Mouse (Mus musculus): ENCODE measurements at regions not wholly inside any gene's neighbourhood (a gene's known extent, or its start where the extent isn't known, plus 50 kb on each side); places are given as distances from the start of the nearest gene placed in this dataset.

DNA sequence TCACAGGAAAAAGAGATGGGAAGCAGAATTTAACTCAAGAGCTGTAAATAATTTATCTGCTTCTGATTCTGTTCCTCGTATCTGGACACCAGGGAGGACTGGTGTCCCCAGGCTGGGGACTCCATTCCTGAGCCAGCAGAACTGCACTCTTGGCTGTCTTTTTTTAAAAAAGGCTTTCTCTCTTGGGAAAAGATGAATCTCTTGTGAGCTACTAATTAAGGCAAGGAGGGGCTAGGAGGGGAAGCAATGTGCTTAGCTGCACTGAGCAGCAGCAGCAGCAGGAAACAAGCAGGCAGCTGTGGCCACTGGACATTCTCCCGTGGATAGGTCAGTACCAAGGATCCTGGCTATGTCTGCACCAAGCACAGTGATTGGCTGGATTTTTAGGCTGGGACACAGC, 152.1 kb downstream of the Rybp start:
- H3K27ac ChIP-seq (ENCODE audit: low read length), result no peak overlapping the region
- H3K27me3 ChIP-seq (ENCODE audit: control insufficient read depth, insufficient read depth, low read length), result peaks cover 7% of the 10 kb centered on the region; the same call in 1 of the 2 replicates
- no peak overlapping the region for H3K9ac ChIP-seq (ENCODE audit: low read length)
- no peak overlapping the region for H3K4me2 ChIP-seq (ENCODE audit: low read depth, low read length)
- H3K36me3 ChIP-seq (ENCODE audit: control insufficient read depth, insufficient read depth), result no peaks in the 10 kb centered on the region
- ATAC-seq (replicated peaks; ENCODE audit: extremely low read depth, insufficient read depth, low FRiP score), result no peak
- H3K4me1 ChIP-seq (ENCODE audit: control insufficient read depth, insufficient read depth, low read length), result peaks cover 11% of the 10 kb centered on the region
- no peaks in the 10 kb centered on the region for H3K9me3 ChIP-seq (replicated peaks; ENCODE audit: control insufficient read depth, low read length)
- 37% methylated on average over 2 of the region's 2 CpGs for WGBS
- no peak overlapping the region for H3K4me3 ChIP-seq (ENCODE audit: low read length)

DNA sequence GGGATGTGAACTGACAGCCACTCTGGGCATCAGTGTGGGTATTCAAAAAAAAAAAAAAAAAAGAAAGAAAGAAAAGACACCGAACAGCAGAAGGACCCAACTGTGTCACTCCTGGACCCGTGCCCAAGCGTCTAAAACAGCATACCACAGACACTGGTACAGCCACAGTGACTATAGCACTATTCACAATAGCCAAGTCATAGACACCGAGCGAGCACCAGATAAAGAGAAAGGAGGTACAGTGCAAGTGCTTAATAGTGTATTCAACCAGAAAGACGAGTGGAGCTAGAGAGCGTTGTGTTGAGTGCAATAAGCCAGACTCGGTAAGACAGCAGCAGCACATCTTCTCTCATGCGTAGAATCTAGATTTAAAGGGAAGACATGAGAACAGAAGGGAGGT, 153.3 kb downstream of the Rybp start:
- H3K36me3 ChIP-seq (ENCODE audit: control insufficient read depth, insufficient read depth), result no peaks in the 10 kb centered on the region
- H3K27ac ChIP-seq (ENCODE audit: low read length), result no peak overlapping the region; the same call in 1 of the 2 replicates
- no peak overlapping the region for H3K4me3 ChIP-seq (ENCODE audit: low read length)
- no peaks in the 10 kb centered on the region for H3K9me3 ChIP-seq (replicated peaks; ENCODE audit: control insufficient read depth, low read length)
- H3K9ac ChIP-seq (ENCODE audit: low read length), result no peak overlapping the region
- peaks cover 11% of the 10 kb centered on the region for H3K4me1 ChIP-seq (ENCODE audit: control insufficient read depth, insufficient read depth, low read length)
- no peak overlapping the region for H3K4me2 ChIP-seq (ENCODE audit: low read depth, low read length)
- WGBS, result 52% methylated on average over 9 of the region's 9 CpGs
- H3K27me3 ChIP-seq (ENCODE audit: control insufficient read depth, insufficient read depth, low read length), result no peaks in the 10 kb centered on the region
- no peak for ATAC-seq (replicated peaks; ENCODE audit: extremely low read depth, insufficient read depth, low FRiP score)

DNA sequence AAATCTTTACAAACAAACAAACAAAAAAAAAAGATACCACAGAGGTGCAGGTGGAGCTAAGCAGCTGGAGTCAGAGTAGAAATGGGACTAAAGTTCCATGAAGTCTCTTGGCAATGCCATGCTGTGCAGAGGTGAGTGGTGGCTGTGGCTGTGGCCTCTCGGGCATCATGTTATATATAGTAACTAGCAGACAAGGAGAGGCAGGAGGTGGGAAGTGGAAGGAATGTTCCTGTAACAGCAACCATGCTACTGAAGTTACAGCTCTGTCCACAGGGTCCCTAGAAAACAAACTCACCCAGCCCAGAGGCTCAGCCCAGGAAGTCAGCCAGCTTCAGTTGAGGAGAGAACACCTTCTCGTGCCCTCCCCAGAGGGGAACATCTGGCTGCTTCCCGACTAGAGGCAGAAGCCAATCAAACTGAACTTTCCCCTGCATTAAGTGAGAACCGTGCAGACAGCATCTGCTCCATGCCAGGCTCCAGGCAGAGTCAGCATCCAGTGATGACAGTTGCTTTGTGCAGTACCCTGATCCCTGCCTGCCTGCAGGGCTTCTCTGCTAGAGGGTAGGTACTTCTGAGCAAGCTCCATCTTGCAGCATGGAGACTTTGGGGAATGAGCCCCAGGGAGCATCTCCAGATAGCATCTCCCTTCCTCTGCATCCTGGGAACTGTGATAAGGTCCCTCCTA, 154.2 kb downstream of the Rybp start:
- Histone ChIP-seq H3K4me1 (ENCODE audit: control insufficient read depth, insufficient read depth, low read length) (peaks cover 16% of the 10 kb centered on the region), H3K9ac (ENCODE audit: low read length) (0 out of 2 replicates have a peak overlapping the region, but pooled peaks have one; percentile 4), H3K9me3 (replicated peaks; ENCODE audit: control insufficient read depth, low read length) (no peaks in the 10 kb centered on the region), H3K27me3 (ENCODE audit: control insufficient read depth, insufficient read depth, low read length) (no peaks in the 10 kb centered on the region), H3K27ac (ENCODE audit: low read length) (peak overlapping the region; percentile 83), H3K4me2 (ENCODE audit: low read depth, low read length) (peak overlapping the region; percentile 35), H3K4me3 (ENCODE audit: low read length) (no peak overlapping the region), H3K36me3 (ENCODE audit: control insufficient read depth, insufficient read depth) (no peaks in the 10 kb centered on the region)
- peak; percentile 68 for ATAC-seq (replicated peaks; ENCODE audit: extremely low read depth, insufficient read depth, low FRiP score)
- WGBS, result 11% methylated on average over 4 of the region's 4 CpGs

DNA sequence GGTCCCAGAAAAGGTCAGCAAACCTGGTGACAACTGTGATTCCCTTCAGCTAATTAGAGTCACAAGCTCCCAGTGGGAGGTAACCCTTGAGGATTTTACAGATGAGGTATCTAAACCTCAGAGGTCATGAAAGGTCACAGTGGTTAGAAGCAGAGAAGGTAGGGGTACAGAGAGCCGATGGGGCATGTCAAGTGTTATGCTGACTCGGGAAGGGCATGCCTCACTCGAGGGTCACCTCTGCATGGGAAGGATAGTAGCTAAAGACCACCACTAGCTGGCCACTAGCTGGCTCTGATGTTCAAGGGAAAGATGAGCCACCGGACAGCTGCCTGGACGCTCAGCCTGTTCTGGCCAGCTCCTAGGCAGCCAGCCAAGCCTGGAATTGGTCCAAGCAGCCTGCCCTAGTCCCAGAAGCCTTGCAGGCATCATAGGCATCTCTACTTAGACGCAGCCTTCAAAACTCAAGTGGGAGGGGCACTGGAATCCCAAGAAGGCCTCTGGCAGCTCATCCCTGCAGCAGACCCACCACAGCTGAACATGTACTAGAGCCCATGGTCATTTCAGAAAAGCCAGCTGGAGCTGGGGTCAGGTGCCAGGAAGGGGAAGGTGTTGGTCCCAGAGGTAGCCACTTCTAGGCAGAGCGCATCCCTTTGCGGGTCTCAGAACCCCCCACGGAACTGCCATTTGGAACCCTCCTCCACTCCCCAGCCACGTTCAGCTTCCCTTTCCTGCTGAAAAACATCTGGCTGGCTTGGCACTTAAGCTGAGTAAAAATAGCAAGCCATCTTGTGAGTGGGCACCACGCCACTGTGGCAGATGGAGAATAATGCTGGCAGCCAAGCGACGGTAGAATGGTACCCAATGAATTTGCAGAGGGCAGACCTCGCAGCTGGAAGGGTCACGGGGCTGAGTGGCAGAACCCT, 159.8 kb downstream of the Rybp start:
- Histone ChIP-seq H3K9ac (ENCODE audit: low read length) (no peak overlapping the region), H3K9me3 (replicated peaks; ENCODE audit: control insufficient read depth, low read length) (peaks cover 6% of the 10 kb centered on the region; the same call in 1 of the 2 replicates), H3K4me1 (ENCODE audit: control insufficient read depth, insufficient read depth, low read length) (peaks cover 27% of the 10 kb centered on the region), H3K4me2 (ENCODE audit: low read depth, low read length) (peak overlapping the region; percentile 29), H3K27me3 (ENCODE audit: control insufficient read depth, insufficient read depth, low read length) (no peaks in the 10 kb centered on the region; the same call in 1 of the 2 replicates), H3K27ac (ENCODE audit: low read length) (peak overlapping the region; percentile 73), H3K36me3 (ENCODE audit: control insufficient read depth, insufficient read depth) (no peaks in the 10 kb centered on the region), H3K4me3 (ENCODE audit: low read length) (no peak overlapping the region)
- peak; percentile 78 for ATAC-seq (replicated peaks; ENCODE audit: extremely low read depth, insufficient read depth, low FRiP score)
- WGBS, result 18% methylated on average over 15 of the region's 15 CpGs

DNA sequence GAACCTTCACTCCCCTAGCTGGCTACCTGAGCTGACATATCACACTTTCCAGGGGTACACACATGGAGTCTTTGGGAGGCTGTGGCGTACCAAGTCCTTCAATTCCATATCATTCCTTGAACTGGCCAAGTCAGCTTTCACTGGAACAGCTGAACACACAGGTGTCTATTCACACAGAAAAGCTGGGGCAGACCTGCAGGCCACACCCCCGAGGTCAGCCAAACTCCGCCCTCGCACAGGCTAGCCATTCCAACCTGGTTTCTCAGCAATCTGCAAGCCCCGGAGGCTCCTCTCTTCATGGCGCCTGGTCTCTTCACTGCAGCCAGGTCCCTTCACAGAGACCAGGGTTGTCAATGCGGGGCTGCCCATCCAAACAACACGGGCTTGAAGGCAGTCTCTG, 160.5 kb downstream of the Rybp start:
- ATAC-seq (replicated peaks; ENCODE audit: extremely low read depth, insufficient read depth, low FRiP score), result no peak
- H3K9me3 ChIP-seq (replicated peaks; ENCODE audit: control insufficient read depth, low read length), result peaks cover 6% of the 10 kb centered on the region; the same call in 1 of the 2 replicates
- peaks cover 27% of the 10 kb centered on the region for H3K4me1 ChIP-seq (ENCODE audit: control insufficient read depth, insufficient read depth, low read length)
- H3K4me3 ChIP-seq (ENCODE audit: low read length), result no peak overlapping the region
- H3K9ac ChIP-seq (ENCODE audit: low read length), result no peak overlapping the region
- H3K27me3 ChIP-seq (ENCODE audit: control insufficient read depth, insufficient read depth, low read length), result no peaks in the 10 kb centered on the region; the same call in 1 of the 2 replicates
- H3K36me3 ChIP-seq (ENCODE audit: control insufficient read depth, insufficient read depth), result no peaks in the 10 kb centered on the region
- 63% methylated on average over 8 of the region's 8 CpGs for WGBS
- no peak overlapping the region for H3K4me2 ChIP-seq (ENCODE audit: low read depth, low read length)
- peak overlapping the region; percentile 73 for H3K27ac ChIP-seq (ENCODE audit: low read length)

DNA sequence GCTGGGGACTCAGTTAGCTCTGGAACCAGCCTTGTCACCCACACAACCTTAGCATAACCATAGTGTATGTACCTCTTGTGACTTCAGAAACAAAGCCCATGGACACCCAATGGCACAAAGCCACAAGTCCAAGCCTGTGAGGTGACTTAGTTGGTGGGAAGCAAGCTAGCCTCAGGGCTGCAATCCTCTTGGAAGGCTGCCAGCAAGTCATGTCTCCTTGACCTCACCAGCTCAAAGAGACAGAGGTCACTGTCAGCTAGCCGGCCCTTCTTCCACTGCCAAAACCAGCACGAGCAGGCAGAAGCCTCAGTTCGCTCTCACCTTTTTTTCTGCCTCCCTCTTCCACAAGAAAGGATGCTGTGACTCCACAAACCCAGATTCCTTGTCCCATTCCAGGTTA, 161.0 kb downstream of the Rybp start:
- Histone ChIP-seq H3K4me2 (ENCODE audit: low read depth, low read length) (no peak overlapping the region), H3K9me3 (replicated peaks; ENCODE audit: control insufficient read depth, low read length) (peaks cover 6% of the 10 kb centered on the region; the same call in 1 of the 2 replicates), H3K9ac (ENCODE audit: low read length) (no peak overlapping the region), H3K27ac (ENCODE audit: low read length) (no peak overlapping the region), H3K4me1 (ENCODE audit: control insufficient read depth, insufficient read depth, low read length) (peaks cover 27% of the 10 kb centered on the region), H3K36me3 (ENCODE audit: control insufficient read depth, insufficient read depth) (no peaks in the 10 kb centered on the region), H3K4me3 (ENCODE audit: low read length) (no peak overlapping the region), H3K27me3 (ENCODE audit: control insufficient read depth, insufficient read depth, low read length) (peaks cover 2% of the 10 kb centered on the region; the same call in 1 of the 2 replicates)
- WGBS, result 63% methylated on average over 3 of the region's 3 CpGs
- no peak for ATAC-seq (replicated peaks; ENCODE audit: extremely low read depth, insufficient read depth, low FRiP score)

DNA sequence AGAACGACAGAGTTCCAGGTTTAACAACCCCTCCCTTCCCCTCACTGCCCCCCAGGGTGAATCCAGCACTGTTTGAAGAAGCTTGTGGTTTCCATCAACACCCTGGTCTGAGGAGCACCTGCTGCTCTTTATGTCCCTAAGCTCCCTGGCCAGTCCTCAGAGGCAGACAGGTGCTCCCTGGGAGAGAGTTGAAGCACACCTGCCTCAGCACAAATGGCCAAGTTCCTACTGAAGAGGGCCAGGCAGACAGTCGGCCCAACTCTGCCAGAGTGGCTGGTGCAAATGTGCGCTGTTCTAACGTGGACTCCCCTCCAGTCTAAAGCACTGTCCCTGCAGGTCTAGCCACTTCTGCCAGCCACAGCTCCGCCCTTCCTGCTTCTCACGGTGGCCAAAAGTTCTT, 166.0 kb downstream of the Rybp start:
- Histone ChIP-seq H3K36me3 (ENCODE audit: control insufficient read depth, insufficient read depth) (no peaks in the 10 kb centered on the region; the same call in 1 of the 2 replicates), H3K27ac (ENCODE audit: low read length) (no peak overlapping the region), H3K9me3 (replicated peaks; ENCODE audit: control insufficient read depth, low read length) (peaks cover 9% of the 10 kb centered on the region; the same call in 1 of the 2 replicates), H3K4me2 (ENCODE audit: low read depth, low read length) (no peak overlapping the region), H3K9ac (ENCODE audit: low read length) (no peak overlapping the region), H3K4me1 (ENCODE audit: control insufficient read depth, insufficient read depth, low read length) (peaks cover 10% of the 10 kb centered on the region; the same call in 1 of the 2 replicates), H3K4me3 (ENCODE audit: low read length) (no peak overlapping the region), H3K27me3 (ENCODE audit: control insufficient read depth, insufficient read depth, low read length) (peaks cover 2% of the 10 kb centered on the region; the same call in 1 of the 2 replicates)
- no peak for ATAC-seq (replicated peaks; ENCODE audit: extremely low read depth, insufficient read depth, low FRiP score)
- WGBS, result 53% methylated on average over 6 of the region's 6 CpGs

DNA sequence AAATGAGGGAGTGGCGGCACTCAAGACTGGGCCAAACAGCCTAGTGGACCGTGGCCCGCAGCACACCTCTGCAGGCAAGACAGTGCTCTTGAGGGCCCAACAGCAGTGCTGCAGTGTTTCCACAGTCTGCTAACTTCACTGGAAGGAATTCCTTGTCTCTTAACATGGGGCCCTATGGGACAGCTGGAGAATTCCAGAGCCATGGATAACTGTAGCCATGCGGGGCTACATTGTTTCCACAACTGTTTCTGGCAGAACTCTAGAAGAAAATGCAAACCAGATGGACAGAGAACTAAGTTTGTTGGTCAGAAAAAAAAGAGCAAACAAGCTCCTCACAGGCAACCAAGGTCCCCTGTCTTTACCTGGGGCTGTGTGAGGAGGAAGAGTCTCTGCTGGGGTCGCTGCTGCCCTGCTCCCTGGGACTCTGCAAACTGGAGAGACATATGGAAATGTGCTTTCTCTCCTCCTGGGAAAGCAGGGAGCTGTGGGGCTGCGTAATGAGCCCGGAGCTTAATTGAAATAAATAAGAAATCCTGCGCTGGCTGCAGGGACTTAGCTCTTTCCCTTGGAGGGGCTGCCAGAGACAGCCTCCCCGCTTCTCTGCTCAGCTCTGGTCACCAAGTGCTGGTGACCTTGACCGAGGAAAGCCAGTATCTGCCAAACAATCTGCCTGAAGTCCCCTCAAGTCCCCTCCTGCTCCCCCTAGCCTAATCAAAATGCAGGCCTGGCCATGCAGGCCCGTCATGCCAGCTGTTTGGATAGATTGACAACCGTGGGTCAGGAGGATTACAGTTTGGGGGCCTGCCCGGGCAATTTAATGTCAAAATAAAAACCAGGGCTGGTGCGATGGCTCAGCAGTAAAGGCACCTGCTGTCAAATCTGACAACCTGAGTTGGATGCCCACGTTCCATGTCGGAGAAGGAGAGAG, 167.0 kb downstream of the Rybp start:
- WGBS, result 73% methylated on average over 16 of the region's 16 CpGs
- Histone ChIP-seq H3K27ac (ENCODE audit: low read length) (no peak overlapping the region), H3K9me3 (replicated peaks; ENCODE audit: control insufficient read depth, low read length) (peaks cover 8% of the 10 kb centered on the region; the same call in 1 of the 2 replicates), H3K4me1 (ENCODE audit: control insufficient read depth, insufficient read depth, low read length) (peaks cover 5% of the 10 kb centered on the region; the same call in 1 of the 2 replicates), H3K4me3 (ENCODE audit: low read length) (no peak overlapping the region), H3K4me2 (ENCODE audit: low read depth, low read length) (no peak overlapping the region), H3K27me3 (ENCODE audit: control insufficient read depth, insufficient read depth, low read length) (peaks cover 2% of the 10 kb centered on the region; the same call in 1 of the 2 replicates), H3K9ac (ENCODE audit: low read length) (no peak overlapping the region; the same call in 1 of the 2 replicates), H3K36me3 (ENCODE audit: control insufficient read depth, insufficient read depth) (no peaks in the 10 kb centered on the region; the same call in 1 of the 2 replicates)
- ATAC-seq (replicated peaks; ENCODE audit: extremely low read depth, insufficient read depth, low FRiP score), result no peak

Data from heart, embryonic 16.5 days (tissue).